Mouse (Mus musculus): ENCODE measurements around the gene Pnpla7. TPM values are rescaled to one million over a fixed set of nuclear protein-coding genes. Genes with fewer than 3 reads are reported as not detected.

Gene Pnpla7
- total and polyA plus RNA-seq, 3 experiments = 8.8 to 11.3 TPM; not detected in 1

DNA sequence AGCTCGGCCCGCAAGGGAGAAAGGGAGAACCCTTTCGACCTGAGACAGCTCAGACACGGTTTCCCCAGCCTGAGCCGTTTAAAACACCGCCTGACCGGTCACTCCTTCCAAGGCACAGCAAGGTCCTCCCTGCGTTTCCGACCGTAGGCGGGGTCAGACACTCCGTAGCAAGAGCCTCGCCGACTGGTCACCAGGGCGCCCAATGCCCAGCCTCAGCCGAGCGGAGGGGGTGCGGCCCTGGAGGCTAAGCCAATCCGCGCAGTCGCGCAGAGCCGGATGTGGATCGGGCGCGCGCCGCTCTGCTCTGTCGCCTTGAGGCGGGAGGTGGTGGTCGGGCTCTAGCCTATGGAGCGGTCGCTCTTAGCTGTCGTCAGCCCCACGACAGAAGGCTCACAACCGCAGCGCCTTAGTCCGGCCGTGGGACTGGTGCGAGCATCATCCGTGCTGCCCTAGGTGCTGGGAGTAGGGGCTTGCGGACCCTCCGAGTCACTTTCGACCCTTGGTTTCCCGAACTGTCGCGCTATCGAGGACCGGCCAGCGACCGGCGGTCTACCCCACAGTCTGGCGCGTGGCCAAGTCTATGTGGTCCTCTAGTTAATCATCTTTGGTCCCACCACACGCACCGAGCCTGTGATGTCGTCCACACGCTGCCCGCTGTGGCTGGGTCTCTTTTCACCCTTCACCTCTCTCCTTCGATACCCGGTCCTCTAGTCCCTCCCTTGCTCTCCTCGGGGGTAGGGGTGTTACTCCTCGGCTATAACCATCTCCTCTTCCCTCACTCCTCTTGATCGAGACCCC lies 728 bp upstream of the Pnpla7 start, which contains the start of gene Mrpl41 (continued):
- TF ChIP-seq UBTF (IDR thresholded peaks at IDR 0.05; ENCODE audit: borderline replicate concordance, insufficient read depth, low read depth, low read length) (no peak), TCF12 (IDR thresholded peaks at IDR 0.05; ENCODE audit: low read depth, low read length) (peak; percentile 35), MEF2A (IDR thresholded peaks at IDR 0.05; ENCODE audit: extremely low read depth, insufficient replicate concordance, low read depth, low read length, poor library complexity, severe bottlenecking) (no peak), MXI1 (IDR thresholded peaks at IDR 0.05; ENCODE audit: low read depth, low read length) (peak; percentile 86), NELFE (IDR thresholded peaks at IDR 0.05; ENCODE audit: low read depth, low read length) (peak; percentile 95), HCFC1 (IDR thresholded peaks at IDR 0.05; ENCODE audit: low read depth, low read length) (peak; percentile 85), MAX (IDR thresholded peaks at IDR 0.05; ENCODE audit: low read length) (peak; percentile 66), JUND (IDR thresholded peaks at IDR 0.05; ENCODE audit: low read depth, low read length) (no peak), TAL1 (IDR thresholded peaks at IDR 0.05; ENCODE audit: low read length) (no peak), ETS1 (IDR thresholded peaks at IDR 0.05; ENCODE audit: low read depth, low read length) (peak; percentile 45; the same call in 1 of the 2 replicates), POLR2A (IDR thresholded peaks at IDR 0.05; ENCODE audit: control insufficient read depth in 1 of 2, insufficient read depth in 1 of 2, low read depth in 1 of 2, low read length in 2 of 2, poor library complexity in 1 of 2) (peak; percentile 91 to 97), EP300 (IDR thresholded peaks at IDR 0.05; ENCODE audit: low read depth in 1 of 2, low read length in 2 of 2) (no peak), CTCF (IDR thresholded peaks at IDR 0.05 in 2 of 3, conservative IDR thresholded peaks at IDR 0.05 in 1 of 3; ENCODE audit: control insufficient read depth in 1 of 3, insufficient read depth in 1 of 3, low read depth in 2 of 3, low read length in 3 of 3, poor library complexity in 1 of 3, severe bottlenecking in 1 of 3) (no peak), MAZ (IDR thresholded peaks at IDR 0.05; ENCODE audit: low read depth, low read length) (peak; percentile 72; the same call in 1 of the 2 replicates), POLR2AphosphoS2 (IDR thresholded peaks at IDR 0.05; ENCODE audit: low read length) (peak; percentile 80; the same call in 1 of the 2 replicates), USF2 (IDR thresholded peaks at IDR 0.05; ENCODE audit: borderline replicate concordance in 1 of 2, insufficient read depth in 1 of 2, low read depth in 1 of 2, low read length in 2 of 2) (no peak), MYC (IDR thresholded peaks at IDR 0.05; ENCODE audit: low read depth, low read length) (peak; percentile 49; the same call in 1 of the 2 replicates), CHD1 (IDR thresholded peaks at IDR 0.05; ENCODE audit: low read depth, low read length) (no peak), USF1 (IDR thresholded peaks at IDR 0.05; ENCODE audit: low read depth, low read length) (0 out of 2 replicates have a peak, but pooled peaks have one; percentile 11), ZC3H11A (IDR thresholded peaks at IDR 0.05; ENCODE audit: low read depth, low read length) (no peak), TBP (IDR thresholded peaks at IDR 0.05; ENCODE audit: low read depth, low read length) (peak; percentile 61; the same call in 1 of the 2 replicates), ZKSCAN1 (IDR thresholded peaks at IDR 0.05; ENCODE audit: low read depth, low read length) (no peak)

DNA sequence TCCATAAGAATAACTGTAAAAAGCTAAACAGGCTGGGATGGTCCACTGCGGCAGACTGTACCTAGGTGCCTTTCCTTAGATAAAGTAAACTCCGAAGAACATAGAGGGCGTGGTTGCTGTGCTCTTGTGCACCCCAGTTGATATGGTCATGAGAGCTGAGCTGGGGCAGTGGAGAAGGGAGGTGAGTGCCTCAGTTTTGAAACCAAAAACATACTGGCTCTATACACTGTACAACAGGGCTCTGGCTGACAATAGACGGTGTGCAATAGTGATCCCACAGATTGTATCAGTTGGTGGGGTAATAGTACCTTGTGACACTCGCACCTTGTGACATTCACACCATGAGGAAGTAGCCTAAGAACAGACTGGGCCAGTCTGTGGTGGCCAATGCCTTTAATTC lies 1.1 kb downstream of the Pnpla7 start:
- Histone ChIP-seq H3K27ac (ENCODE audit: control insufficient read depth, low read depth, low read length) (peak overlapping the region; percentile 34; the same call in 1 of the 2 replicates), H3K4me1 (ENCODE audit: control insufficient read depth in 1 of 2, insufficient read depth in 2 of 2, low read length in 2 of 2) (peaks cover 0 to 21% of the 10 kb centered on the region in 2 experiments; a peak in 2 of 4 replicates)
- peak; percentile 59 for DNase-seq (ENCODE audit: low read depth, low spot score)

More for the DNA sequence above, 1.1 kb downstream of the Pnpla7 start:
- no peak for TF ChIP-seq KAT2A (conservative IDR thresholded peaks at IDR 0.05; ENCODE audit: low read depth, low read length)
- TF ChIP-seq JUND (IDR thresholded peaks at IDR 0.05; ENCODE audit: low read depth, low read length) = no peak
- no peak for TF ChIP-seq POLR2AphosphoS2 (IDR thresholded peaks at IDR 0.05; ENCODE audit: low read length)
- TF ChIP-seq TAL1 (IDR thresholded peaks at IDR 0.05; ENCODE audit: low read length) = no peak
- no peak for TF ChIP-seq TCF12 (IDR thresholded peaks at IDR 0.05; ENCODE audit: low read depth, low read length)
- Histone ChIP-seq H3K9ac (ENCODE audit: control insufficient read depth, low read depth, low read length, poor library complexity, severe bottlenecking) (no peak overlapping the region; the same call in 1 of the 2 replicates), H3K9me3 (replicated peaks; ENCODE audit: insufficient read depth, low read length) (no peaks in the 10 kb centered on the region), H3K36me3 (ENCODE audit: control insufficient read depth in 1 of 2, insufficient read depth in 2 of 2, low read length in 2 of 2) (peaks cover 1 to 22% of the 10 kb centered on the region in 2 experiments; a peak in 3 of 4 replicates), H3K79me2 (ENCODE audit: control insufficient read depth, insufficient read depth, low read length, poor library complexity) (peaks cover 16% of the 10 kb centered on the region), H3K27me3 (ENCODE audit: control insufficient read depth in 1 of 2, insufficient read depth in 2 of 2, low read length in 2 of 2) (no peaks in the 10 kb centered on the region), H3K4me3 (ENCODE audit: control insufficient read depth in 1 of 2, insufficient read depth in 1 of 2, low read depth in 2 of 2, low read length in 2 of 2) (no peak overlapping the region)

Data from MEL (cell line).